Mouse (Mus musculus): ENCODE data around the gene Phf21b.

GRCm38 (mm10) chr15:84854171-84854811 lies 1.6 kb downstream of the Phf21b start:
- TF ChIP-seq POLR2A (IDR thresholded peaks at IDR 0.05; ENCODE audit: borderline replicate concordance, low read depth, low read length), result no peak
- TF ChIP-seq CTCF (IDR thresholded peaks at IDR 0.05; ENCODE audit: low read depth, low read length), result no peak

Measured in bone marrow macrophage, adult 2 months (primary cell).